ENCODE assay signal across 16 mouse cellular contexts in the genomic region with DNA sequence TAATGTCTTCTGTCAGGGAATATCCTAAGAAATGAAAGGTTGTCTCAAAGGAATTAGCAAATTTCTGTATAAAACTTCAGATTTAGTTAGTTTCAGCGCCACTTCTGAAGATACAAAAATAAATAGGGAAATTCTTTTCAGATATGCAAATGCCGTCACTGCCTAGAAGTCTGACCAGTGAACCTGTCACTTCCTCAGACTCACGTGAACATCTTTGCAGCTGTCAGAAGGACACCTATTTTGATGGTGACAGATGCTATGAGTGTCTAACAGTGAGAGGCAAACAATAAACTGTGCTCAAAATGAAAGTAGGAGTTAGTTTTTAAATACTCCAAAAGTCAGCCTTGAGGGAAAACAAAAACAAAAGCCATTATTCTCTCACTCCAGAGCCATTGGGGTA.
"Had no signal": no experiment of that assay in that cellular context is flagged by ENCODE, and none has a peak within 500 bp of the region (broad histone marks: within the 10 kb centered on the region; RNA-seq: fewer than 3 reads in every experiment).

No protein-coding gene starts in this region.

- H3K27me3 ChIP-seq: neural tube, embryonic 12.5 days; neural tube, embryonic 13.5 days; neural tube, embryonic 15.5 days; stomach, embryonic 15.5 days had no signal

- H3K4me3 ChIP-seq: neural tube, embryonic 12.5 days; neural tube, embryonic 13.5 days; neural tube, embryonic 15.5 days; stomach, embryonic 15.5 days had no signal

- H3K36me3 ChIP-seq: neural tube, embryonic 12.5 days; neural tube, embryonic 13.5 days; neural tube, embryonic 15.5 days; stomach, embryonic 15.5 days had no signal

- DNase-seq: retina, postnatal 1 day; right cerebral cortex, postnatal 14 days; right cerebral cortex, postnatal 25 days; right cerebral cortex, postnatal 4 days; spleen, adult 18-20 months; thymus, adult 18-20 months; thymus, adult 2 months; thymus, postnatal 14 days; thymus, postnatal 25 days; thymus, postnatal 36 days; thymus, postnatal 4 days had no signal

- H3K4me2 ChIP-seq: neural tube, embryonic 12.5 days; neural tube, embryonic 13.5 days; neural tube, embryonic 15.5 days; stomach, embryonic 15.5 days had no signal

- H3K27ac ChIP-seq: neural tube, embryonic 12.5 days; neural tube, embryonic 13.5 days; neural tube, embryonic 15.5 days; stomach, embryonic 15.5 days; stomach, postnatal 0 days had no signal

- H3K9me3 ChIP-seq: neural tube, embryonic 12.5 days; neural tube, embryonic 13.5 days; neural tube, embryonic 15.5 days; stomach, embryonic 15.5 days had no signal

- H3K9ac ChIP-seq: neural tube, embryonic 12.5 days; neural tube, embryonic 13.5 days; neural tube, embryonic 15.5 days; stomach, embryonic 15.5 days had no signal

- H3K4me1 ChIP-seq: neural tube, embryonic 12.5 days; neural tube, embryonic 13.5 days; neural tube, embryonic 15.5 days; stomach, embryonic 15.5 days had no signal
